Mouse (Mus musculus) midbrain, embryonic 15.5 days (tissue): ENCODE measurements at regions not wholly inside any gene's neighbourhood (a gene's known extent, or its start where the extent isn't known, plus 50 kb on each side); places are given as distances from the start of the nearest gene placed in this dataset.

ENCODE experiments used
- ATAC-seq: fragments of 200-750 bp; cut with Nextera tagmentation; replicated peaks from 2 replicates; pipeline ENCODE4 v1.8.0; 2017; ENCODE audit warnings: moderate TSS enrichment
- H3K27ac ChIP-seq: fragments of 300-500 bp; sonication (generic); 2 replicates; pipeline ENCODE4 v1.5.1; 2015; ENCODE audit warnings: mild to moderate bottlenecking, inconsistent platforms
- H3K27me3 ChIP-seq: fragments of 300-500 bp; sonication (generic); replicated peaks from 2 replicates; pipeline ENCODE4 v1.6.1; 2015; ENCODE audit warnings: inconsistent platforms
- H3K36me3 ChIP-seq: fragments of 300-500 bp; sonication (generic); replicated peaks from 2 replicates; pipeline ENCODE4 v1.6.1; 2015; ENCODE audit warnings: inconsistent platforms
- H3K4me1 ChIP-seq: fragments of 300-500 bp; sonication (generic); 2 replicates; pipeline ENCODE4 v1.6.1; 2015; ENCODE audit warnings: inconsistent platforms
- H3K4me2 ChIP-seq: fragments of 300-500 bp; sonication (generic); 2 replicates; pipeline ENCODE4 v1.6.1; 2015; ENCODE audit warnings: inconsistent platforms, mild to moderate bottlenecking, moderate library complexity
- H3K4me3 ChIP-seq: fragments of 300-500 bp; sonication (generic); 2 replicates; pipeline ENCODE4 v1.5.1; 2015; ENCODE audit warnings: mild to moderate bottlenecking, inconsistent platforms
- H3K9ac ChIP-seq: fragments of 300-500 bp; sonication (generic); 2 replicates; pipeline ENCODE4 v1.6.1; 2015; ENCODE audit warnings: mild to moderate bottlenecking, inconsistent platforms
- H3K9me3 ChIP-seq: fragments of 300-500 bp; sonication (generic); 2 replicates; pipeline ENCODE4 v1.6.1; 2016; ENCODE audit warnings: inconsistent platforms
- WGBS: fragments of 180-500 bp; shearing (Covaris S2); methylation state at CpG from one replicate; pipeline ENCODE4 v1.1.7; 2015; ENCODE audit warnings: mixed read lengths; 5-methylcytosine and 5-hydroxymethylcytosine counted together

GRCm38 (mm10) chrX:9738904-9739303 lies 76.1 kb upstream of the Dynlt3 start:
- WGBS, result 93% methylated on average over 2 of the region's 2 CpGs
- no peak for ATAC-seq

DNA sequence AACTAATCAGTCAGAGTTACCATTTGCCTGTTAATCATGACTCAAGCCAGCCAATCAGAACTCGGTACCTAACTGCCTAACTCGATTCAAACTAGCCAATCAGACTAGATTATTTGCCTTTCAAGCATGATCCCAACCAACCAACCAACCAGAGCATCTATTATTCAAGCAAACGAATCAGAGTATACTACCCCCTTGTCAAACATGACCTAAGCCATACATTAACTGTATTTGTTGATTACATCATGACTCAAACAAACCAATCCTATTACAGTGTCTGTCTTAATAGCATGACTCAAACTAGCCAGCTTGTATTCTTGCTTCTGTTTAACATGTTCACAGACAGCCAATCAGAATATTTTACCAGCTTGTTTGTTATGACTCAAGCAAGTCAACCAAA lies 79.7 kb upstream of the Dynlt3 start:
- H3K4me2 ChIP-seq, result no peak overlapping the region
- no peak overlapping the region for H3K9ac ChIP-seq
- H3K27ac ChIP-seq, result no peak overlapping the region
- 76% methylated on average over 3 of the region's 3 CpGs for WGBS
- no peaks in the 10 kb centered on the region for H3K36me3 ChIP-seq
- H3K4me1 ChIP-seq, result no peaks in the 10 kb centered on the region
- no peaks in the 10 kb centered on the region for H3K27me3 ChIP-seq
- no peak for ATAC-seq
- no peaks in the 10 kb centered on the region for H3K9me3 ChIP-seq
- H3K4me3 ChIP-seq, result no peak overlapping the region

More at GRCm38 (mm10) chrX:9738904-9739303, 76.1 kb upstream of the Dynlt3 start:
- Histone ChIP-seq H3K27me3 (no peaks in the 10 kb centered on the region), H3K36me3 (no peaks in the 10 kb centered on the region), H3K9ac (no peak overlapping the region), H3K9me3 (no peaks in the 10 kb centered on the region), H3K4me1 (no peaks in the 10 kb centered on the region), H3K4me2 (no peak overlapping the region), H3K27ac (no peak overlapping the region), H3K4me3 (no peak overlapping the region)

GRCm38 (mm10) chrX:9747305-9747938 lies 84.6 kb upstream of the Dynlt3 start:
- ATAC-seq, result peak; percentile 62; the same call in 1 of the 2 replicates
- Histone ChIP-seq H3K4me2 (peak overlapping the region; percentile 57), H3K4me3 (peak overlapping the region; percentile 34), H3K4me1 (no peaks in the 10 kb centered on the region), H3K9ac (no peak overlapping the region), H3K27ac (no peak overlapping the region), H3K36me3 (no peaks in the 10 kb centered on the region), H3K9me3 (no peaks in the 10 kb centered on the region), H3K27me3 (no peaks in the 10 kb centered on the region)
- WGBS, result 28% methylated on average over 24 of the region's 27 CpGs

GRCm38 (mm10) chrX:9752954-9753572 lies 90.3 kb upstream of the Dynlt3 start:
- H3K4me3 ChIP-seq, result no peak overlapping the region
- no peaks in the 10 kb centered on the region for H3K9me3 ChIP-seq
- 60% methylated on average over 5 of the region's 5 CpGs for WGBS
- H3K36me3 ChIP-seq, result no peaks in the 10 kb centered on the region
- ATAC-seq, result no peak
- H3K9ac ChIP-seq, result no peak overlapping the region
- H3K4me1 ChIP-seq, result no peaks in the 10 kb centered on the region
- H3K27me3 ChIP-seq, result no peaks in the 10 kb centered on the region
- H3K4me2 ChIP-seq, result no peak overlapping the region
- H3K27ac ChIP-seq, result no peak overlapping the region

DNA sequence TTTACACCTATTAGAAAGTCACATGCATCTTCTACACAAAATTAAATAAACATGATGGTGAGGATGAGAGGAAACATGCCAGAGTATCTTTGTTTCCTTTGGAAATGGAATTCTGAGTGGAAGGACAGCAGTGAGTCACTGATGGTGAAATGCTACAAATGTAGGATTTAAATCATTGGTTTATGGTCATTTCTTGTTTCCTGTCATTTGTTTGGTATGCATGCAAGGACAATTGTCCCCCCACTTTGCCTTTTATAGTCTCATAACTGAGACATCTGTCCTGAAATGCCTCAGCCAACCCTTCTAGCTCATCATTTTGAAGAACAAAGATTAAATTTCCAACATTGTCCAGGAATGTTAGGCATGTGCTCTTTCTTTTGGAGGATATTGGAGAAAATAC lies 77.2 kb upstream of the Hypm start:
- no peaks in the 10 kb centered on the region for H3K4me1 ChIP-seq

GRCm38 (mm10) chrX:9777498-9777897 lies 69.2 kb upstream of the Hypm start:
- Histone ChIP-seq H3K4me1 (no peaks in the 10 kb centered on the region), H3K27ac (no peak overlapping the region), H3K36me3 (no peaks in the 10 kb centered on the region), H3K4me2 (no peak overlapping the region), H3K9me3 (no peaks in the 10 kb centered on the region), H3K9ac (no peak overlapping the region), H3K4me3 (no peak overlapping the region), H3K27me3 (no peaks in the 10 kb centered on the region)
- no peak for ATAC-seq
- WGBS, result 85% methylated on average over 4 of the region's 4 CpGs

More for the DNA sequence above, 77.2 kb upstream of the Hypm start:
- no peaks in the 10 kb centered on the region for H3K27me3 ChIP-seq
- no peak overlapping the region for H3K4me3 ChIP-seq
- no peak overlapping the region for H3K9ac ChIP-seq
- no peak for ATAC-seq
- H3K4me2 ChIP-seq, result no peak overlapping the region
- no peaks in the 10 kb centered on the region for H3K36me3 ChIP-seq
- H3K9me3 ChIP-seq, result no peaks in the 10 kb centered on the region
- no peak overlapping the region for H3K27ac ChIP-seq

DNA sequence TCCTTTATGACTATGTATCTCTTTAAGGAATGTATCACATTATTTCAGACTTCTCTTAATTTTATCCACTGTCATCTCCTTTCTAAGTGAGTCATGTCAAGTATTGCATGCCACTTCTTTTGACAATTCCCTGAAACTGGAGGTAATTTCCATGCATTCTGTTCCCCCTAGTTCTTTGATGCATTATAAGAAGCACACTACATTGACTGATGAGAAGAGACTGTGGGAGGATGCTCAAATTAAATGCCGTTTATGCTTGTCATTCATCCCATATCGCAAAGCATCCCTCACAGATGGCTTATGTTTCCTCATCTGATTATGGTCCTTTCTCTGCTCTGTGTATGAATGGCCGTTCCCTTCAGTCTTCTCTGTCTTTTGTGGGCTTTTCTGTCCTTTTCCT lies 57.2 kb upstream of the Hypm start:
- no peaks in the 10 kb centered on the region for H3K4me1 ChIP-seq
- H3K36me3 ChIP-seq, result no peaks in the 10 kb centered on the region
- no peaks in the 10 kb centered on the region for H3K27me3 ChIP-seq
- H3K4me3 ChIP-seq, result no peak overlapping the region
- ATAC-seq, result no peak
- WGBS, result 50% methylated on average over 3 of the region's 3 CpGs
- H3K4me2 ChIP-seq, result no peak overlapping the region
- no peaks in the 10 kb centered on the region for H3K9me3 ChIP-seq
- H3K9ac ChIP-seq, result no peak overlapping the region
- no peak overlapping the region for H3K27ac ChIP-seq
